Mouse (Mus musculus) cortical plate, adult 2 months (tissue): Measurements from ENCODE around the gene Thsd7b. TPM values are rescaled to one million over a fixed set of nuclear protein-coding genes. Genes with fewer than 3 reads are reported as not detected.
A peak's percentile ranks its signal among the peaks of the same experiment; 100 is the strongest.

ENCODE experiments used
- H3K27ac ChIP-seq: fragments of 200-500 bp; 2 replicates; pipeline ENCODE4 v1.5.1; 2012; ENCODE audit warnings: low read length, control low read depth, inconsistent platforms; ENCODE audit not compliant: insufficient read depth
- H3K4me1 ChIP-seq: fragments of 200-500 bp; 2 replicates; pipeline ENCODE4 v1.6.1; 2011; ENCODE audit warnings: low read length; ENCODE audit not compliant: control insufficient read depth, insufficient read depth
- H3K4me3 ChIP-seq: fragments of 200-500 bp; 2 replicates; pipeline ENCODE4 v1.5.1; 2011; ENCODE audit warnings: mild to moderate bottlenecking, low read length, control low read depth; ENCODE audit not compliant: insufficient read depth
- CTCF ChIP-seq: fragments of 200-500 bp; IDR thresholded peaks from 2 replicates; pipeline ENCODE4 v1.5.1; 2011; ENCODE audit warnings: mild to moderate bottlenecking, control low read depth, low read length; ENCODE audit not compliant: insufficient read depth; ENCODE audit errors: extremely low read depth
- POLR2A ChIP-seq: fragments of 200-500 bp; IDR thresholded peaks from 2 replicates; pipeline ENCODE4 v1.6.1; 2011; ENCODE audit warnings: mild to moderate bottlenecking, low read length, control low read depth; ENCODE audit not compliant: insufficient read depth; ENCODE audit errors: extremely low read depth
- polyA plus RNA-seq: library from polyadenylated mRNA; depleted of rRNA; stranded (reverse); fragments of >200 nt; gene quantifications from 2 replicates; pipeline ENCODE4 v1.2.3, GENCODE M21; 2012

Thsd7b gene
- polyA plus RNA-seq, 1 experiment, result 4.0 TPM

DNA sequence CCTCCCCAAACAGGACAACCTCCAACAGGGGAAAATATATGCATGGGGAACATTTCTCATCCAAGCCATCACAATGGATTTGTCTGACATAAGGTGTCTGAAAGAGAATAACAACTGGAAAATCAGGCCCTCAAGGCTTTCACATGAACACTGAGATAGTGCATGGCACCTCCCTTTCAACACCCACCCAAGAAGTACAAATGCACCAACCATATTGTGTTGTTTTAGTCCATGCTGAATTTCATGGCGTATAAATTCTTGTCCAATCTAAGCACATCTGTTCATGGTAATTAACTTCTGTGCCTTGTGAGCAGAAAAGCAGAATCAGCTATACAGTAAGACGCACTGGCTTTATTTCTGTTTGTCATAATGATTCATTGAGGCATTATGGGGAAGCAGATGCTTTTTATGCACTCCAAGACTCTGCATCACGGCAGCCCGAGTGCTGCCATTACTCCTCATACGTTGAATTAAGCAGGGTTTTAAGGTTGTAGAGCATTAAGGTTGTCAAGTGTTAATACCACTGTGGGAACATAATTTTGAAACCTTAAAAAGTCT is 577.0 kb downstream of the Thsd7b start:
- no peaks in the 10 kb centered on the region for H3K4me1 ChIP-seq
- H3K4me3 ChIP-seq, result no peak overlapping the region
- TF ChIP-seq POLR2A (no peak), CTCF (no peak)
- H3K27ac ChIP-seq, result no peak overlapping the region

DNA sequence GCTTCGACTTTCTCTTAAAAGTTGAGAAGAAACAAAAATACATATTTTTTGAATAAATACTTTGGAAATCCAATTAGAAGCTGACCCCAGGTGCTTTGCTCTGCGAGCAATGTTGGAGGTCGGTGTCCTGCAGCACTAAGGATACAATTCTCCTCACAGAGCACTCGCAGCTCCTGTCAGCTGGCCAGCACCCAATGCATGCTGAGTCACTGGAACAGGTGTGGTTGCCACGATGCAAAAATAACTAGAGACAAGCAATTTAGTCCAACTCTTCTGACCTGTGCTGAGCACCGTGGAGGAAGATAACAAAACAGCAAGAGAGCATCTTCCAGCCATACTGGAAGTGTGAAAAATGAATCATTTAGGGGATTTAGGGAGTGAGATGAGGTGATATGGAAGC is 594.6 kb downstream of the Thsd7b start:
- no peak for TF ChIP-seq POLR2A
- no peak for TF ChIP-seq CTCF
- no peaks in the 10 kb centered on the region for H3K4me1 ChIP-seq
- H3K4me3 ChIP-seq, result no peak overlapping the region
- H3K27ac ChIP-seq, result no peak overlapping the region

DNA sequence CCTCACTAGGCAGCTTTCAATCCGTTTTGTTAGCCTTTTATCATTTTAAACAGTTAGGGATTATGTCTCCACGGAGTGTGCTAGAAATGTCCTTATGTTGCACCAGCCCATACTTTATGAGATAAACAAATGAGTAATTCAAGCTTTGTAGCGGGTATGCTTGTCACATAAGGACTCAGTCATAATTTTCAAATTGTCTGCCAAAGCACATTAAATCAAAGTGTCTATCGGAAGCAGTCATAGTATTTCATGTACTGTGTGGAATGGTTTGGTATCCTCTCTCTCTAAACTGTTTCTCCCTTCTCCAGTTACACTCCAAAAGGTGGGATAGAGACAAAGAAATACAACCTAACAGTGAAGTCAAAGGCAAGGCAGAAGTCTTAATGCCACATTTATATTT is 601.3 kb downstream of the Thsd7b start:
- no peak overlapping the region for H3K27ac ChIP-seq
- no peak for TF ChIP-seq POLR2A
- TF ChIP-seq CTCF, result no peak
- no peaks in the 10 kb centered on the region for H3K4me1 ChIP-seq
- H3K4me3 ChIP-seq, result no peak overlapping the region

DNA sequence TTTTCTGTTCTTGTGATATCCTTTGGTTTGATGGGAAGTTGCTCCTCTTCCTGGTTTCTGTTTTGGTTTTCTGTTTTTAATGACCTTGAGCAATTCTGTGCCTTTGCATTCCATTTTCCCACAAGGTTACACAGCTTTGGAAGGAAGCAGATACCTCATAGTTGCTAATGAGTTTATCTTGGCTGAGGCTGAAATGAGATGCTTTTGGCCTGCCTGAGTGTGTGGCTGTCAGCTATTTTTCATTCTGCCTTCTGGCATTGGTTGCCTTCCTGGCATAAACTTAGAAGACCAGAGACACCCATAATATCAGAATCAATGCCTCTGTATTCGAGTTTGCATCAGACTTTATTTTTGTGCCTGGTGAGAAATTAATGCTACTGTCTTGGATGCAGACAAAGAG is 614.8 kb downstream of the Thsd7b start:
- no peak overlapping the region for H3K27ac ChIP-seq
- H3K4me3 ChIP-seq, result no peak overlapping the region
- no peaks in the 10 kb centered on the region for H3K4me1 ChIP-seq
- no peak for TF ChIP-seq POLR2A
- no peak for TF ChIP-seq CTCF

DNA sequence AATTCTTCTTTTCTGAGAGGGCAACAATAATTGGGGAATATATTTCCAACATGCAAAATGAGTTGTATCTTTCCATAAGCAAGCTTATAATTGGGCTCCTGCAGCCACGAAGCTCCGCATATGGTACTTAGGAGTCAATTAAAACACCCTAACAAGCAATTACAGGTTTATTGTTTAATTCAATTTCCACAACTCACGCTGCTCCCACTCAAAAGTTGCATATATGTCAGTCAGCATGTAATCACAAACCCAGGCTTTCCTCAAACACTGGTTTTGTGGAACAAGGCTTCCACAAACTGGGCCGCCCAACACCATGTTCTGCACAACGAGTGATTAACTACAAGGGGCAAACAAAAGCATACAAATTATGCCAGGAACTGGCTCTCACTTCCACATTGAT is 625.0 kb downstream of the Thsd7b start:
- no peak overlapping the region for H3K4me3 ChIP-seq
- H3K4me1 ChIP-seq, result no peaks in the 10 kb centered on the region
- H3K27ac ChIP-seq, result no peak overlapping the region
- TF ChIP-seq POLR2A (no peak), CTCF (no peak)

DNA sequence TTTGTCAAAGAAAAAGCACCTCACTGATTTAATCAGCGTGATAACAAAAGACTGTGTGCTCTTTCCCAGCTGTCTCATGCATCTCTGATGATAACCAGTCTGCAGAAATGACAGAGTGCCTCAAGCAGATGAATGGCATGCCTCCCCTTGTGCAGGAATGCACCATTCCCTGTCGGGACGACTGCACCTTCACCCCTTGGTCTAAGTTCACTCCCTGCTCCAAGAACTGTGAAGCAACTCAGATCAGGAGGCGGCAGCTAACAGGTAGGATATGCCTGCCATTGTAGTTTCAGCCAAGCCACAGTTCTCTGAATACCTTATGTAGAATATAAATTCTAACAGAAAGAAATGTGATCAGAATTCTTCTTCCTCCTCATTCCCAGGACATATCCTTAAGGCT is 642.4 kb downstream of the Thsd7b start:
- no peak for TF ChIP-seq POLR2A
- no peak for TF ChIP-seq CTCF
- no peak overlapping the region for H3K27ac ChIP-seq
- H3K4me1 ChIP-seq, result no peaks in the 10 kb centered on the region
- H3K4me3 ChIP-seq, result no peak overlapping the region

DNA sequence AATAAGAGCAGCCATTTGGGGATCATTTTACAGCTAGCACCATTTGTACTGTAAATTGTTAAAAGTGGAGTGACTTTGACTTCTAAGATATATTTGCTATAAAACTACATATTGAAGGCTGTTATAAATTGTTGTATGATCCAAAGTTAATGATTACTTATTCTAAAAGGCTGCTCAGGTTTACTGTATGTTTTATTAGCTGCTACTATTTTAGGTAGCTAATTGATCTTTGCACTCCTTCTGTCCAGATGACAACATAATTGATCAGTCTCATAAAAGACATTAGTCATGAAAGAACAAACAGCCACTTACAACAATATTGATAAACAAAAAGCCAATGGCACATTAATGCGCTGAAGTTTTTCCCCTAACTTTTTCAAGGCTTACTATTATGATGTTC is 644.5 kb downstream of the Thsd7b start:
- H3K4me3 ChIP-seq, result no peak overlapping the region
- no peaks in the 10 kb centered on the region for H3K4me1 ChIP-seq
- TF ChIP-seq CTCF, result no peak
- TF ChIP-seq POLR2A, result no peak
- H3K27ac ChIP-seq, result no peak overlapping the region

DNA sequence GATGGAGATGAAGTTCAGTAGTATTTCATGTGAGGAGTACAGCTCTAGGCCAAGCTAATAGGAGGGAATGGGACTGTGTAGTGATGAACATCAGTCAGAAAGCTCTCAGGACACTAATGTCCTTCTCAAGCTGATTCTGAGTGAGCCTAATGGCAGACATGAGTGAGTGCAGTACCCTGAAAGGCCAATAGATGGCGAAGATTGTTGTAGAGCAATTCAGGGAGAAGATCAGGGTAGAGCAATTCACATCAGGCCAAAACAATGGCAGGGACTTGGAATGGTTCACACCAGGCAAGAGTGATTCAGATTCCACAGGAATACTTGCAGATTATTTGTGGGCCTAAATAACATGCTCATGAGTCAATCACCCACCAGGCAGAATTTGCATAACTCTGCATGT is 646.3 kb downstream of the Thsd7b start:
- H3K4me3 ChIP-seq, result no peak overlapping the region
- H3K4me1 ChIP-seq, result no peaks in the 10 kb centered on the region; the same call in 1 of the 2 replicates
- TF ChIP-seq CTCF (peak; percentile 11; the same call in 1 of the 2 replicates), POLR2A (no peak)
- no peak overlapping the region for H3K27ac ChIP-seq

DNA sequence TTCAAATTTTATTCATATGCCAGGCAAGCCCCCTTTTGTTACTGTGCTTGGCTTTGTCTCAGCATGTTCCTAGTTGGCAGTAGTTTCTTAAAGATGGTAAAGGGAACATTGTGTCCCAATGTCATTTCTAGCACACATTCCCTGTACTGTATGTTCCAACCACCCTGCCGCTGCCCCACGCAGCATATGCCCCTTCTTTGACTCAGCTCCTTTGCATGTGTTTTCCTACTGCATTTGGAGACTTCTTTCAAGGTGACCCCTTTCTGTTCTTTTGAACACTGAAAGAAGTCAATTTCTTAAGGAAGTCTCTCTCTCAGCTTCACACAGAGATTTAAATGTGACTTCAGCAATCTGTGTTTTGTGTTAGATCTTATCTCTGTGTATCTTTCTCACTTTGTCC is 657.9 kb downstream of the Thsd7b start:
- Histone ChIP-seq H3K4me3 (no peak overlapping the region), H3K27ac (no peak overlapping the region), H3K4me1 (no peaks in the 10 kb centered on the region)
- TF ChIP-seq POLR2A, result no peak
- no peak for TF ChIP-seq CTCF

DNA sequence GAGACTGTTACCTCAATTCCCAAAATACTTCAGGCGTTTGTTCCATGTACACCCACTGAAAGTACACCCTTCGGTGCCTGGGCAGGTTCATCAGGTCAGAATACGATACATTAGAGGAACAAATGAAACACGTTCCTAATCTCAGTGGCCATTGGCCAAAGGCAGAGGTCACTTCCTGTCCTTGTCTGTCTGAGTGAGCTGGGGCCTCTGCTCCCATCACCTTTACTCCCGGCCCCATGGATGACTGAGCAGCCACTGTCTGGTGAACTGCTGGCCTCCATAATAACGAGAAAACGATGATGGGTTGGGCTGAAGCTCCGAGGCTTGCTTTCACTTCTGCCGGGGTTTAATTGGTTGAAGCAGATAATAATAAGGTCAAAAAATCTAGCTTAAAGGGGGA is 670.0 kb downstream of the Thsd7b start:
- peak overlapping the region; percentile 13; the same call in 1 of the 2 replicates for H3K4me3 ChIP-seq
- H3K27ac ChIP-seq, result no peak overlapping the region
- TF ChIP-seq CTCF (no peak), POLR2A (no peak)
- H3K4me1 ChIP-seq, result peaks cover 2% of the 10 kb centered on the region; the same call in 1 of the 2 replicates

DNA sequence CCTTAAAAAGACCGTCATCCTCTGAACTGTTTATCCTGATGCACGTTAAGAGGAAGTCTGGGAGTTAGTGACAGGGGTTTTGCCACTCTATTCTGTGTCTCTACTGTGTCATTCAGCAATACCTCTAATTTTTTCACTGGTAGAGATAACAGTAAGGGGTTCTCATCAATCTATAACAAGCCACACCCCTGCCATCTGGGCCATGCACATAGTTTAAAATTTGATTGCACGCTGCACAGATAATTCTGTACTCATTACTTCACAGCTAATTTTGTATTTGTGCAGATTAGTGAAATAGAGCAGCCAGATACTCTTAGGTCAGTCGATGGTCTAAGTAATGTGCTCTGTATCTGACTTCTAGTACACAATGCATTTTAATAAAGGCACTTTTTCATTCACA is 673.9 kb downstream of the Thsd7b start:
- Histone ChIP-seq H3K4me3 (no peak overlapping the region), H3K4me1 (peaks cover 2% of the 10 kb centered on the region; the same call in 1 of the 2 replicates), H3K27ac (no peak overlapping the region)
- no peak for TF ChIP-seq POLR2A
- TF ChIP-seq CTCF, result no peak
